Mouse (Mus musculus) limb, embryonic 11.5 days (tissue): Measurements from ENCODE around the gene Cyp4f15. TPM values are rescaled to one million over a fixed set of nuclear protein-coding genes. Genes with fewer than 3 reads are reported as not detected.

Source experiments
- ATAC-seq: fragments of 200-750 bp; cut with Nextera tagmentation; 2 replicates; pipeline ENCODE4 v1.8.0; 2017; ENCODE audit warnings: low read depth; ENCODE audit not compliant: insufficient number of reproducible peaks, low FRiP score, low TSS enrichment
- DNase-seq: peaks from one replicate; pipeline ENCODE4 v3.0.0-alpha.2; 2015; ENCODE audit warnings: low spot score
- H3K27ac ChIP-seq: fragments of 300-500 bp; sonication (generic); replicated peaks from 2 replicates; pipeline ENCODE4 v1.5.1; 2014; ENCODE audit warnings: low read depth, mild to moderate bottlenecking, low read length
- H3K27me3 ChIP-seq: fragments of 300-500 bp; sonication (generic); 2 replicates; pipeline ENCODE4 v1.6.1; 2014; ENCODE audit warnings: mild to moderate bottlenecking, low read length, mixed read lengths; ENCODE audit not compliant: control insufficient read depth, insufficient read depth
- H3K36me3 ChIP-seq: fragments of 300-500 bp; sonication (generic); 2 replicates; pipeline ENCODE4 v1.6.1; 2014; ENCODE audit warnings: mild to moderate bottlenecking, low read length, moderate library complexity, mixed read lengths; ENCODE audit not compliant: control insufficient read depth, insufficient read depth
- H3K4me1 ChIP-seq: fragments of 300-500 bp; sonication (generic); 2 replicates; pipeline ENCODE4 v1.6.1; 2014; ENCODE audit warnings: low read length, mixed read lengths; ENCODE audit not compliant: control insufficient read depth, insufficient read depth
- H3K4me2 ChIP-seq: fragments of 300-500 bp; sonication (generic); 2 replicates; pipeline ENCODE4 v1.6.1; 2014; ENCODE audit warnings: low read depth, mild to moderate bottlenecking, moderate library complexity; ENCODE audit not compliant: severe bottlenecking
- H3K4me3 ChIP-seq: fragments of 300-500 bp; sonication (generic); 2 replicates; pipeline ENCODE4 v1.5.1; 2014; ENCODE audit warnings: low read depth, low read length
- H3K9ac ChIP-seq: fragments of 300-500 bp; sonication (generic); 2 replicates; pipeline ENCODE4 v1.6.1; 2014; ENCODE audit warnings: mild to moderate bottlenecking, low read length
- H3K9me3 ChIP-seq: fragments of 300-500 bp; sonication (generic); 2 replicates; pipeline ENCODE4 v1.6.1; 2016; ENCODE audit warnings: low read length; ENCODE audit not compliant: control insufficient read depth
- WGBS: fragments of 180-500 bp; shearing (Covaris S2); extraction: QIAGEN DNeasy Blood & Tissue Kit; methylation state at CpG from one replicate; pipeline ENCODE4 v1.1.7; 2014; 5-methylcytosine and 5-hydroxymethylcytosine counted together
- polyA plus RNA-seq: library from polyadenylated mRNA; unstranded; fragments of >200 nt; fragmentation: Nextera tagmentation; extraction: Ambion mirVana; gene quantifications from 2 replicates; pipeline ENCODE4 v1.2.1, GENCODE M21; 2014

The Cyp4f15 gene
- 0.11 and 0.48 TPM in 2 replicates for polyA plus RNA-seq

DNA sequence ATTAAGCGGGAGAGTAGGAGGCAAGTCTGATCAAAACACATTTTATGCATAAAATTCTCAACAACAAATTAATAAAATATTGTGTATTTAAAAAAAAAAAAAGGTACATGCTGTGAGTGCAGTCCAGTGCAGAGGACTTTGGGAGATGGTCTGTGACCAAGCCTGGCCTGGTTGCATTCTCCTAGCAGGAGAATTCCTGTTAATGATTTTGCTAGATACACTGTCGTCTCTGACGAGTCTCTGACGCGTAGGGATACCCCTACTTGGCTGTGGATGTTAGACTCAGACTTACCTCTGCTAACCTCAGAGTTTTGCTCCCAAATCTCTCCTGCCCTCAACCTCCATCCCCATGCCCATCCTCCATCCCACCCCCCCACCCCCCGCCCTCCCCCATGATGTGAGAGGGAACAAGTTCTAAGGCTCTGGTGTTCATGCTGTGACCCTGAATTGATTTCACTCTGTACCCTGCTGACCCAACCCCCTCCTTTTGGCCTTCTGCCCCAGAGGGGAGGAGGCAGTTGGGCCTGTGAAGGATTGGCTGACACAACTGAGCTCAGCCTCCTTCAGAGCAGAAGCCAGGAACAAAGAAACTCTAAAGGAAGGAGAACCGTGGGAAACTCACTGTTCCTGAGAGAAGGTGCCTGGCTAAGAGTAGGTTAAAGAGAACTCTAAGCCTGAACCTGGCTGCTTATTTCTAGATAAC, at the start of gene Cyp4f15:
TSS of gene Cyp4f15 (plus strand) at position 580 of the 703 bp plus-strand sequence.
- Histone ChIP-seq H3K4me3 (no peak within 1 kb of the TSS), H3K27ac (no peak within 1 kb of the TSS), H3K9ac (no peak within 1 kb of the TSS), H3K4me2 (no peak within 1 kb of the TSS), H3K4me1 (0 out of 2 replicates have a peak, but pooled peaks cover 2% of the 10 kb centered on the region), H3K9me3 (no peaks in the 10 kb centered on the region), H3K36me3 (no peaks in the 10 kb centered on the region), H3K27me3 (no peaks in the 10 kb centered on the region)
- ATAC-seq (no peak), DNase-seq (no peak)
- WGBS = 36% methylated on average over 7 of the region's 7 CpGs

DNA sequence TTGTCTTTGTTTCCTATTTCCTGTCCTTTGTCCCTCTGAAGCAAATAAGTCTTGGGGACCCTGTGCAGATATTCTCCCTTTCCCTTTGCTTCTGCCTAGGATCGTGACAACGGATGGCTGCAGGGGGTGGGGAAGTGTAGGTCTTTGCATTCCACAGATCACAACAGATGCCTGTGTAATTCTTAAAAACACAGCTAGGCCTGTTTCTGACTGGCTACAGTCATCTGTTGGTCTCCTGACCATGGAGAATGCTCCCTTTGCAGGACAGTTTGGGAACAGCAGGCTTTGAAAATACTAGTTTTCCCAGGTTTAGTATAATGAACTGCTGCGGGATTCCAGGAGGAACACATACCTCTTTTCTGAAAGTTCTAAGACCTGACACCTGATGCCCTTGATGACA, 49.1 kb upstream of the Cyp4f15 start:
- no peaks in the 10 kb centered on the region for H3K27me3 ChIP-seq
- no peaks in the 10 kb centered on the region for H3K9me3 ChIP-seq
- H3K36me3 ChIP-seq = no peaks in the 10 kb centered on the region
- H3K27ac ChIP-seq = no peak overlapping the region
- no peak overlapping the region for H3K4me2 ChIP-seq
- ATAC-seq (no peak), DNase-seq (no peak)
- H3K4me1 ChIP-seq = no peaks in the 10 kb centered on the region
- 53% methylated on average over 3 of the region's 3 CpGs for WGBS
- H3K4me3 ChIP-seq = no peak overlapping the region
- no peak overlapping the region for H3K9ac ChIP-seq

DNA sequence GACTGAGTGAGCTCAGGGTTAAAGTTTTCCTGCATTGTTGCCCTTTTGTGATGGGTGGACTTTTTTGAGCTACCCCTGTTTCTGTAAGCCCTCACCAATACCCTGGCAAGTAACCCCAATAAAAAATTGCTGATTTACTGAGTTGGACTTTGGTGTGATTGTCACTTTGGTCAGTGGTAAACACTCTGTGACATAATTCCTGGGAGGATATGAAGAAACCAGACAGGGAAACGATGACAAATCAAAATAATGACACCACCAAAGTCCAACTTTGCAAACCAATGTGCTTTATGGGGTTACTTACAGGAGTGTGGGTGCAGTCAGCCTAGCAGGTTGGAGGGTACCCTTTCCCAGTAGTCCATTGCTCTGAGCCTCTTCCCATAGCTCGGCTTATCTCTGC, 48.3 kb upstream of the Cyp4f15 start:
- no peaks in the 10 kb centered on the region for H3K4me1 ChIP-seq
- H3K9ac ChIP-seq = no peak overlapping the region
- H3K4me3 ChIP-seq = no peak overlapping the region
- 84% methylated on average over 2 of the region's 2 CpGs for WGBS
- no peak for ATAC-seq
- DNase-seq = no peak
- no peaks in the 10 kb centered on the region for H3K27me3 ChIP-seq
- no peak overlapping the region for H3K27ac ChIP-seq
- no peaks in the 10 kb centered on the region for H3K36me3 ChIP-seq
- H3K9me3 ChIP-seq = no peaks in the 10 kb centered on the region
- H3K4me2 ChIP-seq = no peak overlapping the region

DNA sequence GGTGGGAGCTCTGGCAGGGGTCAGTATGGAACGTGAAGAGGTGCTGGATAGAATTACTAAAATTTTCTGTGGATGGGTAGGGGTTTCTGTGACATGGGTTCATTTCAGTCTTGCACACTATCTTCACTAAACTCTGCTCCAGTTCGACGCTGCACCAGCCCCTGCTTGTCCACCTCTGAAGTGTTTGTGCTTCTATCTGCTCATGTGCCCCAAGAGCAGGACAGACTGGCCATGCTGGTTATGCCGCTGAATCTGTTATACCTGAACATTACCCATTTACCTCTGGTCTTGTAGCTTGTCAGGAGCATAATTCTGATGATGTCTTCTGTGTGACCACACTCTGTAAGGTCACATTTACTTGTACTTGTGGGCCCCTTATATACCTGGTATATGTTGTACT, 38.8 kb upstream of the Cyp4f15 start:
- no peak overlapping the region for H3K4me3 ChIP-seq
- DNase-seq (no peak), ATAC-seq (no peak)
- no peak overlapping the region for H3K9ac ChIP-seq
- H3K4me1 ChIP-seq = no peaks in the 10 kb centered on the region
- H3K36me3 ChIP-seq = no peaks in the 10 kb centered on the region
- no peak overlapping the region for H3K4me2 ChIP-seq
- WGBS = 87% methylated on average over 4 of the region's 4 CpGs
- H3K27ac ChIP-seq = no peak overlapping the region
- H3K27me3 ChIP-seq = no peaks in the 10 kb centered on the region
- H3K9me3 ChIP-seq = no peaks in the 10 kb centered on the region

DNA sequence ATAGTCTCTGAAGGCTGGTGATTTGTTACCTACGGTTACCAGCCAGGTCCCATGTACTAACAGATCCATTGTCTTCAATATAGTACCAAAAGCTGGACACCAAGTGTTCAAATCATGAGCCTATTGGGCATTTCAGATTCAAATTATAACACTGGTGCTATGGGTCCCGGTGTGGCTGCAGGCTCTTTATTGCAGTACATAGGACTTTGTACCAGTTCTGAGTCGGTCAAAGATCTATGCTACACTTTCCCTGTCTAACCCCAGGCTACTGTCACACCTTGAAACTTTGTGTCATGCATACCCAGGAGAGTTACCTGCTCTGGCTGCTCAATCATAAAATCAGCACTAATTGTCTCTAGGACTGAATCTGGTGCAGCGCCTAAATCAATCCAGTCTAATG, 31.6 kb upstream of the Cyp4f15 start:
- no peaks in the 10 kb centered on the region for H3K4me1 ChIP-seq
- 94% methylated on average over 4 of the region's 4 CpGs for WGBS
- no peaks in the 10 kb centered on the region for H3K9me3 ChIP-seq

DNA sequence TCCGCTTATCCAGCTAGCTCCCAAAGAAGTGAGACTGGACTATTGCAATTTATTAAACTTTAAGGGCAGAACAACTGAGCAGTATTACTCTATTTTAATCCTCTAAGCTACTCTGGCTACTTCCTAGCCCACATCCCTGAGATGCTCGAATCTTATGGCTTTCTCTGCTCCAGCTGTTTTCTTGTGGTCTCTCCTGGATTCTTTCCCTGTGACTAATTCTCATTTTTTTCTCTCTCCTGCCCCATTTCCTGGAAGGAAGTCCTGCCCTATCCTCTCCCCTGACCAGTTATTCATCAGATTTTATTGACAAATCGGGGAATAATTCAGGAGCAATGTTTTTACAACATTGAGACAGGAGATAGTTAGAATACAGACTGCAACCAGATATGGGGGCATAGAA, 28.4 kb upstream of the Cyp4f15 start:
- ATAC-seq (no peak), DNase-seq (no peak)
- no peak overlapping the region for H3K9ac ChIP-seq
- H3K9me3 ChIP-seq = no peaks in the 10 kb centered on the region
- H3K4me2 ChIP-seq = no peak overlapping the region
- H3K36me3 ChIP-seq = no peaks in the 10 kb centered on the region
- no peaks in the 10 kb centered on the region for H3K27me3 ChIP-seq
- no peak overlapping the region for H3K4me3 ChIP-seq
- H3K27ac ChIP-seq = no peak overlapping the region
- 80% methylated on average over 3 of the region's 3 CpGs for WGBS
- no peaks in the 10 kb centered on the region for H3K4me1 ChIP-seq

More for the DNA sequence above, 31.6 kb upstream of the Cyp4f15 start:
- Histone ChIP-seq H3K27ac (no peak overlapping the region), H3K36me3 (no peaks in the 10 kb centered on the region), H3K4me3 (no peak overlapping the region), H3K9ac (no peak overlapping the region), H3K4me2 (no peak overlapping the region), H3K27me3 (no peaks in the 10 kb centered on the region)
- no peak for DNase-seq
- ATAC-seq = no peak

DNA sequence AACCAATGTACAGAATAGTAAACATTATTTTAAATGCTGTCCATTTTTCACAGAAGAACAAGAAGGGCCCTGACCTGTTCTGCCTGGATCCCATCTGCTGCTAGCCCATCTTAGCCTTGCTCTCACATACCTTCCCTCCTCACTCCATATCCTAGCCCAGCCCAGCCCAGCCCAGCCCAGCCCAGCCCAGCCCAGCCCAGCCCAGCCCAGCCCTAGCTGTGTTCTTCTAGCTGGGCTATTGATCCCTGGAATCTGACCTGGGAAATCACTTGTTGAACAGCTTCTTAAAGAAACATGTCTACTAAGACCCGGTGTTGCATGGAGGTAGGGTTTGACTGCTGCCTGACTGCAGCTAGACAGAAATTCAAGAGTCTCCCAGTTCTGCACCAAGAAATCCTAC, 27.2 kb upstream of the Cyp4f15 start:
- H3K9ac ChIP-seq = no peak overlapping the region
- no peaks in the 10 kb centered on the region for H3K4me1 ChIP-seq
- no peak overlapping the region for H3K4me2 ChIP-seq
- no peak overlapping the region for H3K4me3 ChIP-seq
- WGBS = 100% methylated on average over 1 of the region's 1 CpGs
- H3K27ac ChIP-seq = no peak overlapping the region
- DNase-seq (no peak), ATAC-seq (no peak)
- H3K36me3 ChIP-seq = no peaks in the 10 kb centered on the region
- no peaks in the 10 kb centered on the region for H3K9me3 ChIP-seq
- H3K27me3 ChIP-seq = no peaks in the 10 kb centered on the region

DNA sequence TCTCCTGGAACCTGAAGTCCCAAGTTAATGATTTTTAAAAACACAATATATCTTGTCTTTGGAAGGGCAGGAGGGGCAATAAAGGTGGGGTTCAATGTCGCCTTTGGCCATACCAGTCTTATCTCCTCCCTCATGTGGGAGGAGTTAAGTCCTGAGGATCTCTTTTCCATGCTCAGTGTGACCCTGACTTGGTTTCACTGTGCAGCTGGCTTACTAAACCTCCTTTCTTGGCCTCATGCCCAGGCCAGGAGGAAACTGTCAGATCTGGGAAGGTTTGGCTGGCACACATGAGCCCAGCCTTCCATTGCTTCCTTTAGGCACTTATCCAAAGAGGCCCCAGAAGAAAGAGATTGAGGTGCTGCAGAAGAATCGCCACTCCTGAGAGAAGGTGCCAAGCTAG, 26.7 kb upstream of the Cyp4f15 start, which contains the start of gene Cyp4f40:
TSS of gene Cyp4f40 (plus strand) at position 189 of the 400 bp plus-strand sequence.
- Histone ChIP-seq H3K27ac (no peak within 1 kb of the TSS), H3K9ac (no peak within 1 kb of the TSS), H3K9me3 (no peaks in the 10 kb centered on the region), H3K4me2 (no peak within 1 kb of the TSS), H3K4me3 (no peak within 1 kb of the TSS), H3K4me1 (no peaks in the 10 kb centered on the region), H3K36me3 (no peaks in the 10 kb centered on the region), H3K27me3 (no peaks in the 10 kb centered on the region)
- WGBS = 59% methylated on average over 2 of the region's 2 CpGs
- no peak for DNase-seq
- no peak for ATAC-seq

DNA sequence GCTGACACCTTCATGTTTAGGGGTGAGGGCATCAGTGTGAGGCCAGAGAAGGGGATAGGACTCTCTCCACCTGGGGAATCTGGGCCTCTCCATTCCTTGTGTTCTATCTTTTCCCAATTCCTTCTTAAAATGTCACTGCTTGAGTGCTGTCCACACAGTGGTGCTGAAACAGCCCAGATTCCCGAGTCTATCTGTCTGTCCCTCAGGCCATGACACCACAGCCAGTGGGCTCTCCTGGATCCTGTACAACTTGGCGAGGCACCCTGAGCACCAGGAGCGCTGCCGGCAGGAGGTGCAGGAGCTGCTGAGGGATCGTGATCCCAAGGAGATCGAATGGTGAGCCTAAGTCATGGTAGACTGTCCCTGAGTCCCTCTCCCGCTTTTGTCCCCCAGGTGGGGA, 11.5 kb upstream of the Cyp4f15 start:
- 68% methylated on average over 7 of the region's 7 CpGs for WGBS
- DNase-seq (peak; percentile 39), ATAC-seq (no peak)
- Histone ChIP-seq H3K36me3 (no peaks in the 10 kb centered on the region), H3K9me3 (no peaks in the 10 kb centered on the region), H3K9ac (no peak overlapping the region), H3K4me1 (no peaks in the 10 kb centered on the region), H3K4me2 (no peak overlapping the region), H3K27me3 (no peaks in the 10 kb centered on the region), H3K4me3 (no peak overlapping the region), H3K27ac (no peak overlapping the region)
